Mouse (Mus musculus) layer of hippocampus, postnatal 10 days (tissue): ENCODE data around the gene Pdcd1lg2. TPM values are rescaled to one million over a fixed set of nuclear protein-coding genes. Genes with fewer than 3 reads are reported as not detected.

ENCODE experiments used
- DNase-seq, 2 experiments: peaks; one replicate each; pipeline ENCODE4 v3.0.0; 2021; ENCODE audit warnings: low spot score in 2 of 2
- total RNA-seq, 2 experiments: library from RNA; stranded (reverse); gene quantifications; 2 replicates each; pipeline ENCODE4 v1.2.3; 2021

The Pdcd1lg2 gene
- total RNA-seq, 2 experiments from 2014 or later, result 0.50 TPM; not detected in 1

- no peak for DNase-seq
Measured at GRCm38 (mm10) chr19:29418661-29419115, 8.0 kb downstream of the Pdcd1lg2 start.

- DNase-seq, result no peak
Measured at GRCm38 (mm10) chr19:29419506-29419905, 8.8 kb downstream of the Pdcd1lg2 start.

- DNase-seq, result no peak
Measured at GRCm38 (mm10) chr19:29419946-29420345, 9.2 kb downstream of the Pdcd1lg2 start.

- no peak for DNase-seq
Measured at GRCm38 (mm10) chr19:29420397-29420796, 9.7 kb downstream of the Pdcd1lg2 start.

- no peak for DNase-seq
Measured at GRCm38 (mm10) chr19:29422013-29422645, 11.4 kb downstream of the Pdcd1lg2 start.

- no peak for DNase-seq
Measured at GRCm38 (mm10) chr19:29422796-29423195, 12.1 kb downstream of the Pdcd1lg2 start.

GRCm38 (mm10) chr19:29430516-29430915, 19.8 kb downstream of the Pdcd1lg2 start:
- no peak for DNase-seq

GRCm38 (mm10) chr19:29430953-29431352, 20.2 kb downstream of the Pdcd1lg2 start:
- DNase-seq, result no peak

- no peak for DNase-seq
Measured at GRCm38 (mm10) chr19:29436793-29437479, 26.2 kb downstream of the Pdcd1lg2 start.

GRCm38 (mm10) chr19:29437849-29438248, 27.1 kb downstream of the Pdcd1lg2 start:
- no peak for DNase-seq

- no peak for DNase-seq
Measured at GRCm38 (mm10) chr19:29439242-29439641, 28.5 kb downstream of the Pdcd1lg2 start.

- no peak for DNase-seq
Measured at GRCm38 (mm10) chr19:29442492-29442891, 31.8 kb downstream of the Pdcd1lg2 start.

- no peak for DNase-seq
Measured at GRCm38 (mm10) chr19:29444364-29444763, 33.6 kb downstream of the Pdcd1lg2 start.

GRCm38 (mm10) chr19:29448373-29448772, 37.7 kb downstream of the Pdcd1lg2 start:
- DNase-seq, result no peak

- DNase-seq, result no peak
Measured at GRCm38 (mm10) chr19:29450376-29450775, 39.7 kb downstream of the Pdcd1lg2 start.

- DNase-seq, result no peak
Measured at GRCm38 (mm10) chr19:29454141-29454601, 43.5 kb downstream of the Pdcd1lg2 start.

- DNase-seq, result no peak
Measured at GRCm38 (mm10) chr19:29455156-29455555, 44.4 kb downstream of the Pdcd1lg2 start.

- DNase-seq, result no peak
Measured at GRCm38 (mm10) chr19:29457982-29458381, 47.3 kb downstream of the Pdcd1lg2 start.

GRCm38 (mm10) chr19:29462462-29462861, 51.7 kb downstream of the Pdcd1lg2 start:
- no peak for DNase-seq

GRCm38 (mm10) chr19:29463645-29464395, 53.1 kb downstream of the Pdcd1lg2 start:
- DNase-seq, result no peak

- DNase-seq, result no peak
Measured at GRCm38 (mm10) chr19:29466819-29467218, 56.1 kb downstream of the Pdcd1lg2 start.
